15 mouse cellular contexts compared by ENCODE assay signal in genomic region chr11:112991862-112992261, GRCm38 (mm10).
A peak's percentile ranks its signal among the peaks of the same experiment; 100 is the strongest.
DNase-seq lines count a peak whose midpoint lies in the region; ATAC-seq and TF ChIP-seq lines count a peak whose summit lies in the region.
"Had no signal": no experiment of that assay in that cellular context is flagged by ENCODE, and none has a peak within 500 bp of the region (broad histone marks: within the 10 kb centered on the region; RNA-seq: fewer than 3 reads in every experiment).

No protein-coding gene starts in this region.

- H3K36me3 ChIP-seq in hindbrain, embryonic 11.5 days (ENCODE audit: control insufficient read depth, insufficient read depth, low read length), result no peaks in the 10 kb centered on the region
- no peaks in the 10 kb centered on the region for H3K36me3 ChIP-seq in hindbrain, embryonic 12.5 days
- H3K36me3 ChIP-seq in lung, embryonic 15.5 days, result no peaks in the 10 kb centered on the region
- H3K36me3 ChIP-seq: heart, embryonic 15.5 days; neural tube, embryonic 12.5 days had no signal

- peak; percentile 34; the same call in 1 of the 2 replicates for ATAC-seq in hindbrain, embryonic 11.5 days (ENCODE audit: low FRiP score)
- ATAC-seq in hindbrain, embryonic 12.5 days (ENCODE audit: low FRiP score), result no peak
- no peak for ATAC-seq in lung, embryonic 15.5 days (ENCODE audit: borderline replicate concordance, extremely low read depth, low FRiP score, low TSS enrichment)
- ATAC-seq: CD4-positive, CD25-positive, alpha-beta regulatory T cell, adult 4 months had no signal

- intact Hi-C loops in gastrocnemius, adult 2 months (cut with DNase I), result no loop called here

- H3K4me2 ChIP-seq in hindbrain, embryonic 11.5 days (replicated peaks; ENCODE audit: low read depth, low read length), result no peak overlapping the region
- H3K4me2 ChIP-seq in hindbrain, embryonic 12.5 days (replicated peaks), result no peak overlapping the region
- no peak overlapping the region for H3K4me2 ChIP-seq in lung, embryonic 15.5 days
- H3K4me2 ChIP-seq: heart, embryonic 15.5 days; neural tube, embryonic 12.5 days had no signal

- H3K27ac ChIP-seq in hindbrain, embryonic 11.5 days (ENCODE audit: low read depth, low read length), result no peak overlapping the region
- H3K27ac ChIP-seq in hindbrain, embryonic 12.5 days, result no peak overlapping the region
- H3K27ac ChIP-seq in lung, embryonic 15.5 days, result peak overlapping the region; percentile 69
- H3K27ac ChIP-seq in gastrocnemius, adult 2 months, result no peak overlapping the region
- H3K27ac ChIP-seq: heart, embryonic 15.5 days; neural tube, embryonic 12.5 days had no signal

- 28% methylated on average over 13 of the region's 13 CpGs for WGBS in hindbrain, embryonic 11.5 days
- 35% methylated on average over 13 of the region's 13 CpGs for WGBS in hindbrain, embryonic 12.5 days
- 26% methylated on average over 13 of the region's 13 CpGs for WGBS in lung, embryonic 15.5 days

- H3K9me3 ChIP-seq in hindbrain, embryonic 11.5 days (ENCODE audit: control insufficient read depth, low read length), result no peaks in the 10 kb centered on the region
- H3K9me3 ChIP-seq in hindbrain, embryonic 12.5 days (replicated peaks), result no peaks in the 10 kb centered on the region
- H3K9me3 ChIP-seq in lung, embryonic 15.5 days, result no peaks in the 10 kb centered on the region
- H3K9me3 ChIP-seq: heart, embryonic 15.5 days; neural tube, embryonic 12.5 days had no signal

- H3K9ac ChIP-seq in hindbrain, embryonic 11.5 days (ENCODE audit: low read depth, low read length), result no peak overlapping the region
- no peak overlapping the region for H3K9ac ChIP-seq in hindbrain, embryonic 12.5 days
- no peak overlapping the region for H3K9ac ChIP-seq in lung, embryonic 15.5 days
- H3K9ac ChIP-seq: heart, embryonic 15.5 days; neural tube, embryonic 12.5 days had no signal

- no peak overlapping the region for H3K4me3 ChIP-seq in hindbrain, embryonic 11.5 days (ENCODE audit: low read depth, low read length)
- H3K4me3 ChIP-seq in hindbrain, embryonic 12.5 days, result no peak overlapping the region
- no peak overlapping the region for H3K4me3 ChIP-seq in lung, embryonic 15.5 days
- no peak overlapping the region for H3K4me3 ChIP-seq in gastrocnemius, adult 2 months
- H3K4me3 ChIP-seq: heart, embryonic 15.5 days; neural tube, embryonic 12.5 days had no signal

- peaks cover 14% of the 10 kb centered on the region for H3K4me1 ChIP-seq in hindbrain, embryonic 11.5 days (replicated peaks; ENCODE audit: control insufficient read depth, insufficient read depth, low read length)
- peaks cover 36% of the 10 kb centered on the region for H3K4me1 ChIP-seq in hindbrain, embryonic 12.5 days
- H3K4me1 ChIP-seq in lung, embryonic 15.5 days, result peaks cover 54% of the 10 kb centered on the region

- H3K27me3 ChIP-seq in hindbrain, embryonic 11.5 days (ENCODE audit: control insufficient read depth, insufficient read depth, low read length), result no peaks in the 10 kb centered on the region
- no peaks in the 10 kb centered on the region; the same call in 1 of the 2 replicates for H3K27me3 ChIP-seq in hindbrain, embryonic 12.5 days
- H3K27me3 ChIP-seq in lung, embryonic 15.5 days, result no peaks in the 10 kb centered on the region
- H3K27me3 ChIP-seq: neural tube, embryonic 12.5 days had no signal

- no peak for TF ChIP-seq CTCF in gastrocnemius, adult 2 months (IDR thresholded peaks at IDR 0.05)

- no peak for DNase-seq in hindbrain, embryonic 11.5 days (ENCODE audit: low spot score)
- peak; percentile 14 to 30 for DNase-seq in urinary bladder, adult 18-20 months (ENCODE audit: low spot score in 2 of 2)
- DNase-seq in urinary bladder, postnatal 36 days (ENCODE audit: low spot score in 2 of 2), result no peak
- peak; percentile 93 for DNase-seq in retina, postnatal 1 day
- no peak for DNase-seq in right cerebral cortex, postnatal 4 days
- no peak for DNase-seq in gastrocnemius, adult 2 months
- DNase-seq: cerebellum, postnatal 10 days; kidney, adult 18-20 months; layer of hippocampus, adult 9-11 months; right cerebral cortex, postnatal 14 days had no signal

Comparison
In these comparisons a context has a peak if more than half of its experiments do, and no peak if none do; other contexts are left out.
1. DNase-seq: peak in urinary bladder, adult 18-20 months (2 of 2) and retina, postnatal 1 day (single experiment); none in hindbrain, embryonic 11.5 days (single experiment), urinary bladder, postnatal 36 days (0 of 2), right cerebral cortex, postnatal 4 days (single experiment) and gastrocnemius, adult 2 months (single experiment).